Mouse (Mus musculus): ENCODE measurements around the gene Shbg. TPM values are rescaled to one million over a fixed set of nuclear protein-coding genes. Genes with fewer than 3 reads are reported as not detected.
"Not testable (repeated sequence)": the region's sequence is repeated elsewhere in the genome, so short reads cannot be mapped to it uniquely, and the experiment has no call there.

Shbg gene
- polyA plus RNA-seq, 1 experiment from 2014 or later: not detected

DNA sequence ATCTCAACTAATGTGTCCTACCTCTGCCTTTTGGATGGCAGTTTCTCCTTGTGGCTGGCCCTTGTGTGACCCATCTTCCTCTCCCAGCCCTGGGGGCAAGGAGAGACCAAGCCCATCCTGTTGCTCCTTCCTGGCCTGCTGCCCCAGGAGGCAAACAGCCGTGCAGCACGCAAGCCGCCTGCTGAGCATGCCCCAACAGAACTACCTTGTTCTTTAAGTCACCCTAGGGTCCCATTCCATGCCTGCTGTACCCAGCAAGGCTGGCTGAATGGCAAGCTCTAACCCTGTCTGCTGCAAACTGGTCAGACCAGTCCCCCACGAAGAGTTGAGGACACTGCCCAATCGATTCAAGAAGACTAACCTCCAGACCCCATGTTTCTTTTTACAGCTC, 38.4 kb upstream of the Shbg start:
- Histone ChIP-seq H3K27ac (no peak overlapping the region), H3K4me1 (peaks cover 19% of the 10 kb centered on the region), H3K4me2 (no peak overlapping the region), H3K27me3 (no peaks in the 10 kb centered on the region), H3K9ac (no peak overlapping the region), H3K4me3 (replicated peaks) (no peak overlapping the region), H3K36me3 (replicated peaks) (peaks cover 70% of the 10 kb centered on the region), H3K9me3 (no peaks in the 10 kb centered on the region)
- no peak for ATAC-seq (ENCODE audit: low FRiP score)
- WGBS: 87% methylated on average over 5 of the region's 5 CpGs

GRCm38 (mm10) chr11:69655264-69656064, 37.8 kb upstream of the Shbg start, which contains the start of gene Sox15:
Gene Sox15, plus strand, starts transcription at chr11:69655314.
- H3K9ac ChIP-seq: no peak within 1 kb of the TSS
- peaks cover 76% of the 10 kb centered on the region for H3K36me3 ChIP-seq (replicated peaks)
- H3K27ac ChIP-seq: peak within 1 kb of the TSS; percentile 46; the same call in 1 of the 2 replicates

DNA sequence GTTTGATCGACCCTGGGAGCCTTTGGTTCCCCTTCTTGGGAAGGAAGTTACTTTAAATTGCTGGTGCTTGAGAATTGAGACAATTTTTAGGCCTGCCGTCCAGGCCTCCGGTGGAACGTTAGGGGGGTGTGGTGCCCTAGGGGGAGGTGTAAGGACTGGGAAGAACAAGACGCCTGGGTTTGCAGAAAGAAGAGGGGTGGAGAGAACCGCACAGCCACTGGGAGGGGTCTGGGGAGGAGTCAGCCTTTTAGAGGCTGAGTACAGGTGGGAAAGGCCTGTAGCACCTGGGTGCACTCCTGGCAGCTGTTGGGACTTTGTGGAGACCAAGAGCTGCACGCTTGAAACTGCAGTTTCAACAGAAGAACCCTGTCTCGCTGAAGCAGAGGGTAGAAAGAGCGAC, 37.1 kb upstream of the Shbg start:
- peaks cover 16% of the 10 kb centered on the region for H3K4me1 ChIP-seq
- no peak overlapping the region for H3K4me2 ChIP-seq
- no peaks in the 10 kb centered on the region for H3K9me3 ChIP-seq
- H3K27ac ChIP-seq: peak overlapping the region; percentile 46; the same call in 1 of the 2 replicates
- H3K27me3 ChIP-seq: no peaks in the 10 kb centered on the region
- peaks cover 83% of the 10 kb centered on the region for H3K36me3 ChIP-seq (replicated peaks)
- H3K9ac ChIP-seq: no peak overlapping the region
- no peak for ATAC-seq (ENCODE audit: low FRiP score)
- no peak overlapping the region for H3K4me3 ChIP-seq (replicated peaks)
- WGBS: 43% methylated on average over 9 of the region's 9 CpGs

More at GRCm38 (mm10) chr11:69655264-69656064, 37.8 kb upstream of the Shbg start, which contains the start of gene Sox15:
- H3K27me3 ChIP-seq: no peaks in the 10 kb centered on the region
- WGBS: 25% methylated on average over 34 of the region's 34 CpGs
- no peak within 1 kb of the TSS; the same call in 1 of the 2 replicates for H3K4me3 ChIP-seq (replicated peaks)
- ATAC-seq (ENCODE audit: low FRiP score): peak; percentile 79
- H3K4me2 ChIP-seq: no peak within 1 kb of the TSS
- H3K9me3 ChIP-seq: no peaks in the 10 kb centered on the region
- peaks cover 16% of the 10 kb centered on the region for H3K4me1 ChIP-seq

DNA sequence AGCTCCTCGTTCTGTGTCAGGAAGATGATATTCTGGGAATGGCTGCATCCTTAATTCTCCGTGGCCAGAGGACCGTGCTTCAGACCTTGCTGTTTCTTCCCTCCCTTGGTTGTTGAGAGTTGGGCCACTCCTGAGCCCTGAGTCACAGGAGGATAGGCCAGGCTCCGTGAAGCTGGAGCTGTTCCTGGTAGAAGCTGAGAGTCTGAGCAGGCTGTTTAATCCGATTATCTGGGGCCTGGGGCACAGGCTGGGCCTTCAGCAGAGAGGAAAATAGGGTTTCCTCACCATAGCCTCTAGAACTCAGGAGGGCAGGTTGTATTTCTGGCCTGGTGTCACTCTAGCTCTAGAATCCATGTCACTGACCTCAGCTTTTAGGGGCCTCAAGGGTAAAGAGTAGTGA, 35.7 kb upstream of the Shbg start:
- H3K4me2 ChIP-seq: no peak overlapping the region
- no peak for ATAC-seq (ENCODE audit: low FRiP score)
- no peaks in the 10 kb centered on the region for H3K27me3 ChIP-seq
- H3K4me3 ChIP-seq (replicated peaks): no peak overlapping the region
- no peak overlapping the region; the same call in 1 of the 2 replicates for H3K27ac ChIP-seq
- no peaks in the 10 kb centered on the region for H3K9me3 ChIP-seq
- peaks cover 16% of the 10 kb centered on the region for H3K4me1 ChIP-seq
- H3K9ac ChIP-seq: no peak overlapping the region
- WGBS: 68% methylated on average over 5 of the region's 5 CpGs
- peaks cover 88% of the 10 kb centered on the region for H3K36me3 ChIP-seq (replicated peaks)

- Histone ChIP-seq H3K4me2 (no peak overlapping the region), H3K9me3 (no peaks in the 10 kb centered on the region), H3K27ac (no peak overlapping the region), H3K36me3 (replicated peaks) (peaks cover 97% of the 10 kb centered on the region), H3K4me1 (no peaks in the 10 kb centered on the region), H3K4me3 (replicated peaks) (no peak overlapping the region), H3K27me3 (no peaks in the 10 kb centered on the region), H3K9ac (no peak overlapping the region)
- WGBS: 96% methylated on average over 5 of the region's 5 CpGs
- ATAC-seq (ENCODE audit: low FRiP score): no peak
Observed at GRCm38 (mm10) chr11:69645860-69646259, 28.2 kb upstream of the Shbg start.

DNA sequence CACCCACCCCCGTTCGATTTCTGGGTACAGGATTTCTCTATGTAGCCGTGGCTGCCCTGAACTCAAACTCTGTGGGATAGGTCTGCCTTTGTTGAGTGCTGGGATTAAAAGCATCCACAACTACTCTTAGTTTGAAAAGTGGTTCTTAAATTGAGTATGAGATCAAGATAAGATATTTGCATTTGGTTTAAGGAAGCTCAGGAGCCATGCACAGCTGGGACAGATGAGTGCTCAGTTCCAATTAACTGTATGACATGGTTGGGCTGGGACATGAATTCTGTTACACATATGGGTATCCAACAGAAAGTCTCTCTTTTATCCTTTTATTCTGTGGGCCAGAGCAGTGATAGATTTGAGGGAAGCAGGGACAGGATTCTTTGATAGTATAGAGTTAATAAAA, 17.8 kb upstream of the Shbg start:
- peak overlapping the region; percentile 60 for H3K4me2 ChIP-seq
- no peak overlapping the region; the same call in 1 of the 2 replicates for H3K9ac ChIP-seq
- no peak overlapping the region for H3K27ac ChIP-seq
- H3K4me1 ChIP-seq: peaks cover 25% of the 10 kb centered on the region
- H3K27me3 ChIP-seq: no peaks in the 10 kb centered on the region
- H3K36me3 ChIP-seq (replicated peaks): peaks cover 30% of the 10 kb centered on the region
- no peak overlapping the region for H3K4me3 ChIP-seq (replicated peaks)
- H3K9me3 ChIP-seq: no peaks in the 10 kb centered on the region
- WGBS: 92% methylated on average over 3 of the region's 3 CpGs
- ATAC-seq (ENCODE audit: low FRiP score): no peak

DNA sequence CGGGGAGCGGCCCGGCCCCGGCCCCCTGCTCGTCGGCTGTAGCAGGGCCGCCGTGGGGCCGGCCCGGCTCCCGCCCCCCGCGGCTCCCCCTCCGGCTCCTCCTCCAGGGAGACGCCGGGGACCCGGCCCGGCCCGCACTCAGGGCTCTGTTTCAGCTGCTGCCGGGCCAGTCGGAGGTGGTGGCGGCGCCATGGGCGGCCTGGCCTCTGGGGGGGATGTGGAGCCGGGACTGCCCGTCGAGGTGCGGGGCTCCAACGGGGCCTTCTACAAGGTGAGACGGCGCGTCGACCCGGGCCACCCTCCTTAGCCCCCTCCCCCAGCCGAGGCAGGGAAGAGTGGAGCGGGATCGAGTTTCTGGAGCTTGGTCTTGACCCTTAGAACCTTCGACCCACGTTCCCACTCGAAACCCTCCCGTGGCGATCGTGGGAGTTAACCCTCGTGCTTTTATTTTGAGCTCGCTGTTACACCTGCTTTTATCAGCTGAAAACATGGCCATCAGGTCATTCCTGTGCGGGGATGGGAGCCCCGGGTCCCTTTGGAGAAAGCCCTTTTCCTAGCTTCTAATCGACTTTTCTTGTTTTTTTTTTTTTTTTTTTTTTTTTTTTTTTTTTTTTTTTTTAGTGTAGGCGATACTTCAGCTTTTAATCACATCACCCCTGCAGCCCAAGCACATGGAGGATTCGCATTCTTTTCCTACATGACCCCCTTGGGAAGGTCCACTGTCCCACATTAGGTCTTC, 15.6 kb upstream of the Shbg start:
- peaks cover 25% of the 10 kb centered on the region for H3K4me1 ChIP-seq
- no peaks in the 10 kb centered on the region for H3K27me3 ChIP-seq
- H3K36me3 ChIP-seq (replicated peaks): peaks cover 14% of the 10 kb centered on the region
- H3K4me2 ChIP-seq: peak overlapping the region; percentile 60
- H3K9me3 ChIP-seq: no peaks in the 10 kb centered on the region
- H3K27ac ChIP-seq: peak overlapping the region; percentile 98
- peak overlapping the region; percentile 100 for H3K9ac ChIP-seq
- ATAC-seq (ENCODE audit: low FRiP score): peak; percentile 71
- WGBS: under 1% methylated on average over 39 of the region's 50 CpGs
- peak overlapping the region; percentile 99 for H3K4me3 ChIP-seq (replicated peaks)

DNA sequence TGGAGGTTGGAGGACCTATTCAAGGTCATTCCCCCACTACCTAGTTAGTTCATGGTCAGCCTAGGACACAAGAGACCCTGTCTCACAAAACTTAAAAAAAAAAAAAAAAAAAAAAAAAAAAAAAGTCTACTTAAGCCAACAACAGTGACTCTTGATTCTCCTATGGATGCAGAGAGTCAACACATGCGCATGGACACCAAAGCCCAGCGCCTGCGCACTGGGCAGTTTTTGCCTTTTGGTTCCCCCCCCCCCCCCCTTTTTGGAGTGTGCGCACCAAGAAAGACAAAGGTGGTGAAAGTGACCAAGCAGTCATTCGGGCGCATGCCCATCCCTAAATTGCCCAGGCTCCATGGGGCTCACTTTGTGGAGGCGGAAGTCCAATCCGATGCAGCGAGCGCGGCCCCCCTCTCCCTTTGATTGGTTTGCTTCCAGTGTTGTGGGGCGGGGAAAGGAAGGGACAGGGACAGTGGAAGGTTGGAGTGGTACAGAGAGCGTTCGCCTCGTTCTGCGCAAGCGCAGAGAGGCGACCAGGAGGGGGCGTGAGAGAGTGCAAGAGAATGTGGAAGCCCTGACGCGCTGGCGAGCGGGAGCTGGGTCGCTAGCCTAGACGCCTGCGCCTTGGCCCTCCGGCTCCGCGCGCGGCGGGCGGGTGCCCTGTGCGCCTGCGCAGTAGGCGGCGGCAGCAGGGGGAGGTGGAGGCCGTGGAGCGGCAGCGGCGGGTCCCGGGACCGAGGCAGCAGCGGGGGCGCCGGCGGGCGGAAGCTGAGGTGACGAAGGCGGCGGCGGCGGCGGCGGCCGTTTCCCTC, 14.8 kb upstream of the Shbg start, which contains the start of gene Fxr2:
TSS of gene Fxr2 (plus strand) at position 707 of the 806 bp plus-strand sequence.
- Histone ChIP-seq H3K9ac (peak within 1 kb of the TSS; percentile 100), H3K27ac (peak within 1 kb of the TSS; percentile 98), H3K9me3 (no peaks in the 10 kb centered on the region), H3K4me3 (replicated peaks) (peak within 1 kb of the TSS; percentile 99), H3K36me3 (replicated peaks) (peaks cover 10% of the 10 kb centered on the region), H3K4me2 (peak within 1 kb of the TSS; percentile 60), H3K4me1 (peaks cover 25% of the 10 kb centered on the region), H3K27me3 (no peaks in the 10 kb centered on the region)
- under 1% methylated on average over 33 of the region's 56 CpGs for WGBS
- peak; percentile 97 for ATAC-seq (ENCODE audit: low FRiP score)

DNA sequence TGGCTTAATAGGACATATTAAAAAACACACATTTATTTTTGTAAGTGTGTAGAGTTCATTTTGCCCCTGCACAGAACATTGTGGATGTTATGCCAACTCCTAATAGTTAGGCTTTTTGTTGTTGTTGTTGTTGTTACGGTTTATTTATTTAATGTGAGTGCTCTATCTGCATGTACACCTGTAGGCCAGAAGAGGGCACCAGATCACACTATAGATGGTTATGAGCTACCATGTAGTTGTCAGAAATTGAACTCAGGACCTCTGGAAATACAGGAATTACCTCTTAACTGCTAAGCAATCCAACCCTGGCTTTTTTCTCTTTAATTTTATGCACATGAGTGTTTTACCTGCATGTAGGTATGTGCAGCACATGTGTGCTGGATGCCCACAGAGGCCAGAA, 12.1 kb upstream of the Shbg start:
- no peaks in the 10 kb centered on the region for H3K36me3 ChIP-seq (replicated peaks)
- H3K4me2 ChIP-seq: no peak overlapping the region
- no peak overlapping the region for H3K27ac ChIP-seq
- ATAC-seq (ENCODE audit: low FRiP score): no peak
- WGBS: 63% methylated on average over 1 of the region's 1 CpGs
- no peaks in the 10 kb centered on the region for H3K27me3 ChIP-seq
- H3K9me3 ChIP-seq: no peaks in the 10 kb centered on the region
- H3K4me1 ChIP-seq: peaks cover 12% of the 10 kb centered on the region
- H3K9ac ChIP-seq: no peak overlapping the region
- H3K4me3 ChIP-seq (replicated peaks): no peak overlapping the region

DNA sequence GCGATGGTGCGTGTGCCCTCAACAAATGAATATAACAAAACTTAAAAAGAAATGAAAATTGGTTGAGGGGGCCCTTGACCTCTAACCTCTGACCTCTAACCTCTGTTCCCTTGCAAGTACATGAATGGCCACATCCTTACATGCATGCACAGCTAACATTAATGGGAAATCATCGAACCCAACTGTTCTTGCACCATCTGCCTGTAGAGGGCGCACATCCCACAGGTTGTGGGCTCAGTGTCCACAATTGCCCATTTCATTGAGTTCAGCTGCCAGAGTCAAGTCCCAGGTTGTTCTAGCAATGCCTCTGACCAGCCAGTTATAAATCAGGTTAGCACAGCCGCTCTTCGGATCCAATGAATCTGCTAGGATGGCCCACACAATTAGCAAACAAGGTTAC, 10.6 kb upstream of the Shbg start:
- Histone ChIP-seq H3K9ac (no peak overlapping the region), H3K9me3 (no peaks in the 10 kb centered on the region), H3K4me1 (no peaks in the 10 kb centered on the region), H3K27me3 (no peaks in the 10 kb centered on the region), H3K4me3 (replicated peaks) (no peak overlapping the region), H3K27ac (no peak overlapping the region), H3K36me3 (replicated peaks) (no peaks in the 10 kb centered on the region), H3K4me2 (no peak overlapping the region)
- no peak for ATAC-seq (ENCODE audit: low FRiP score)
- 39% methylated on average over 6 of the region's 6 CpGs for WGBS

- not testable (repeated sequence) for H3K4me3 ChIP-seq (replicated peaks); H3K4me2 ChIP-seq; ATAC-seq (ENCODE audit: low FRiP score); H3K36me3 ChIP-seq (replicated peaks); H3K27me3 ChIP-seq; H3K9ac ChIP-seq; H3K27ac ChIP-seq; H3K9me3 ChIP-seq
- peaks cover 15% of the 10 kb centered on the region for H3K4me1 ChIP-seq
- 75% methylated on average over 2 of the region's 2 CpGs for WGBS
Observed at GRCm38 (mm10) chr11:69624339-69624738, 6.6 kb upstream of the Shbg start.

DNA sequence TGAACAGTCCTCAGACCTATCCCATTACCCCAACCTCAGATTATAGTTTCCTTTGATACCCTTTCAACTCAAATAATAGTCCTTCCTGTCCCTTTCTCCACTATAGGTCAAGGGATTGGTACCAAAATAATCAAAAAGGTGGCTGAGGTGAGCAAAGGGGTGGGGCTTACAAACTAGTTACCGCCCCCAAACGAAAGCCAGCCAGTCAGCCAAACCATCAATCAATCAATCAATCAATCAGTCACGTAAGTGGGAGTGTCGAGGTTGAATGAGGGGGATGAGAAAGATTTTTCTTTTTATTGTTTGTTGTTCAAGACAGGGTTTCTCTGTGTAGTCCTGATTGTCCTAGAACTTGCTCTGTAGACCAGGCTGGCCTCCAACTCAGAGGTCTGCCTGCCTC, 5.3 kb upstream of the Shbg start:
- no peak for ATAC-seq (ENCODE audit: low FRiP score)

More for the DNA sequence above, 5.3 kb upstream of the Shbg start:
- Histone ChIP-seq H3K4me2 (peak overlapping the region; percentile 73; the same call in 1 of the 2 replicates), H3K9ac (no peak overlapping the region), H3K4me1 (peaks cover 15% of the 10 kb centered on the region), H3K4me3 (replicated peaks) (no peak overlapping the region), H3K27ac (no peak overlapping the region), H3K9me3 (no peaks in the 10 kb centered on the region), H3K36me3 (replicated peaks) (no peaks in the 10 kb centered on the region), H3K27me3 (no peaks in the 10 kb centered on the region)
- 73% methylated on average over 4 of the region's 4 CpGs for WGBS

Measured in forebrain, embryonic 12.5 days (tissue).